Mouse (Mus musculus) liver, postnatal 0 days (tissue): ENCODE measurements around the gene Adgre5. TPM values are rescaled to one million over a fixed set of nuclear protein-coding genes. Genes with fewer than 3 reads are reported as not detected.
A peak's percentile ranks its signal among the peaks of the same experiment; 100 is the strongest.

Experiments
- ATAC-seq: fragments of 200-750 bp; cut with Nextera tagmentation; 2 replicates; pipeline ENCODE4 v1.8.0; 2017; ENCODE audit warnings: mild to moderate bottlenecking, moderate library complexity
- DNase-seq: peaks from one replicate; pipeline ENCODE4 v3.0.0-alpha.2; 2016
- H3K27ac ChIP-seq: fragments of 300-500 bp; sonication (generic); 2 replicates; pipeline ENCODE4 v1.5.1; 2014; ENCODE audit warnings: antibody characterized with exemption, moderate library complexity, mild to moderate bottlenecking, low read depth
- H3K27me3 ChIP-seq: fragments of 300-500 bp; sonication (generic); 2 replicates; pipeline ENCODE4 v1.6.1; 2014; ENCODE audit warnings: low read length, control low read depth, mixed read lengths; ENCODE audit not compliant: insufficient read depth
- H3K36me3 ChIP-seq: fragments of 300-500 bp; sonication (generic); replicated peaks from 2 replicates; pipeline ENCODE4 v1.6.1; 2014; ENCODE audit warnings: mild to moderate bottlenecking, control low read depth, low read length, moderate library complexity, mixed read lengths; ENCODE audit not compliant: insufficient read depth
- H3K4me1 ChIP-seq: fragments of 300-500 bp; sonication (generic); 2 replicates; pipeline ENCODE4 v1.6.1; 2014; ENCODE audit warnings: antibody characterized with exemption, mild to moderate bottlenecking, control low read depth; ENCODE audit not compliant: insufficient read depth
- H3K4me2 ChIP-seq: fragments of 300-500 bp; sonication (generic); 2 replicates; pipeline ENCODE4 v1.6.1; 2014; ENCODE audit warnings: low read depth, mild to moderate bottlenecking, low read length, moderate library complexity, mixed read lengths
- H3K4me3 ChIP-seq: fragments of 300-500 bp; sonication (generic); 2 replicates; pipeline ENCODE4 v1.5.1; 2014; ENCODE audit warnings: low read depth, low read length
- H3K9ac ChIP-seq: fragments of 300-500 bp; sonication (generic); replicated peaks from 2 replicates; pipeline ENCODE4 v1.6.1; 2014; ENCODE audit warnings: mild to moderate bottlenecking, moderate library complexity
- H3K9me3 ChIP-seq: fragments of 300-500 bp; sonication (generic); 2 replicates; pipeline ENCODE4 v1.6.1; 2016; ENCODE audit warnings: mild to moderate bottlenecking, control low read depth, low read length, mixed read lengths
- CTCF ChIP-seq: sonication (generic); IDR thresholded peaks from 2 replicates; pipeline ENCODE4 v1.5.1; 2016; ENCODE audit warnings: antibody characterized with exemption, low read depth
- EP300 ChIP-seq: IDR thresholded peaks from 2 replicates; pipeline ENCODE4 v1.6.1; 2016; ENCODE audit warnings: antibody characterized with exemption, low read depth, mild to moderate bottlenecking
- WGBS: fragments of 180-500 bp; shearing (Covaris S2); extraction: QIAGEN DNeasy Blood & Tissue Kit; methylation state at CpG from one replicate; pipeline ENCODE4 v1.1.7; 2014; ENCODE audit not compliant: insufficient replicate concordance; 5-methylcytosine and 5-hydroxymethylcytosine counted together
- polyA plus RNA-seq: library from polyadenylated mRNA; unstranded; fragments of >200 nt; fragmentation: Nextera tagmentation; extraction: Ambion mirVana; gene quantifications from 2 replicates; pipeline ENCODE4 v1.2.1, GENCODE M21; 2015

The Adgre5 gene
- polyA plus RNA-seq, 1 experiment from 2014 or later = 15.7 TPM

- peaks cover 10% of the 10 kb centered on the region for H3K4me1 ChIP-seq
- ATAC-seq (peak; percentile 72), DNase-seq (no peak)
- H3K9ac ChIP-seq = no peak overlapping the region
- H3K27me3 ChIP-seq = no peaks in the 10 kb centered on the region
- WGBS = 29% methylated on average over 5 of the region's 5 CpGs
- no peaks in the 10 kb centered on the region for H3K36me3 ChIP-seq
- H3K27ac ChIP-seq = no peak overlapping the region
- H3K4me2 ChIP-seq = no peak overlapping the region
- no peak overlapping the region for H3K4me3 ChIP-seq
- no peaks in the 10 kb centered on the region for H3K9me3 ChIP-seq
- TF ChIP-seq EP300 (no peak), CTCF (no peak)
Measured at GRCm38 (mm10) chr8:83768526-83768925, 27.4 kb upstream of the Adgre5 start.

- DNase-seq (no peak), ATAC-seq (no peak)
- 60% methylated on average over 4 of the region's 4 CpGs for WGBS
- Histone ChIP-seq H3K9me3 (no peaks in the 10 kb centered on the region), H3K36me3 (no peaks in the 10 kb centered on the region), H3K27ac (no peak overlapping the region), H3K4me3 (no peak overlapping the region), H3K4me2 (no peak overlapping the region), H3K4me1 (peaks cover 1% of the 10 kb centered on the region), H3K9ac (no peak overlapping the region), H3K27me3 (no peaks in the 10 kb centered on the region)
- TF ChIP-seq CTCF (no peak), EP300 (no peak)
Measured at GRCm38 (mm10) chr8:83767442-83767841, 26.3 kb upstream of the Adgre5 start.

DNA sequence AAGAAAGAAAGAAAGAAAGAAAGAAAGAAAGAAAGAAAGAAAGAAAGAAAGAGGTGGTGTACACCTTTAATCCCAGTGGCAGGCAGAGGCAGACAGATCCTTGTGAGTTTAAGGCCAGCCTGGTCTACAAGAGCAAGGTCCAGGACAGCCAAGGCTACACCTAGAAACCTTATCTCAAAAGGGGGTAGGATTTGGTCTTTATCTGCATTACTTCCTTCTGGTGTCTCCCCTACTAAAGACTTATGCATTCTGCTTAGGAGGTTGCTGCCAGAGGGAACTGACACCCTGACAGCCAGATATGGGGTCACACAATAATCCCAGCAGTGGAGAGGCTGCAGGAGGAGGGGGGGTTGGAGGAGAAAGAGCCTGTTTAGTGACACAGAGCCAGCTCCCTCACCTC lies 24.5 kb upstream of the Adgre5 start:
- DNase-seq (no peak), ATAC-seq (no peak)
- Histone ChIP-seq H3K9ac (no peak overlapping the region), H3K27me3 (no peaks in the 10 kb centered on the region), H3K4me2 (no peak overlapping the region), H3K9me3 (no peaks in the 10 kb centered on the region), H3K4me1 (no peaks in the 10 kb centered on the region), H3K36me3 (no peaks in the 10 kb centered on the region), H3K27ac (no peak overlapping the region), H3K4me3 (no peak overlapping the region)
- TF ChIP-seq CTCF (no peak), EP300 (no peak)

DNA sequence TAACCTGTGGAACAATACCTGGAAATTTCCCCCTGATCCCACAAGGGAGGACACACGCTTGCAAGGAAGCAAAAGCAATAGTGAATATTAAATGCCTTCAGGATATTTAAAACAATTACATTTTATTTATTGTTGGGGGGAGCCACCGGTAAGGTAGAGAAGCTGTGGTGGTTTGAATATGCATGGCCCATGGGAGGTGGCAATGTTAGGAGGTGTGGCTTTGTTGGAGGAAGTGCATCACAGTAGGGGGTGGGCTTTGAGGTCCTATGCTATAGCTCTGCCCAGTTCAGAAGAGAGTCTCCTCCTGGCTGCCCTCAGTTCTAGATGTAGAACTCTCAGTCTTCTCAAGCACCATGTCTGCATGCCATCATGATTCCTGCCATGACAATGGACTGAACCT lies 23.6 kb upstream of the Adgre5 start:
- ATAC-seq (no peak), DNase-seq (no peak)
- Histone ChIP-seq H3K4me2 (no peak overlapping the region), H3K27me3 (no peaks in the 10 kb centered on the region), H3K4me1 (no peaks in the 10 kb centered on the region), H3K9ac (no peak overlapping the region), H3K9me3 (no peaks in the 10 kb centered on the region), H3K4me3 (no peak overlapping the region), H3K27ac (no peak overlapping the region), H3K36me3 (no peaks in the 10 kb centered on the region)
- 89% methylated on average over 2 of the region's 2 CpGs for WGBS
- TF ChIP-seq CTCF = no peak
- TF ChIP-seq EP300 = no peak

DNA sequence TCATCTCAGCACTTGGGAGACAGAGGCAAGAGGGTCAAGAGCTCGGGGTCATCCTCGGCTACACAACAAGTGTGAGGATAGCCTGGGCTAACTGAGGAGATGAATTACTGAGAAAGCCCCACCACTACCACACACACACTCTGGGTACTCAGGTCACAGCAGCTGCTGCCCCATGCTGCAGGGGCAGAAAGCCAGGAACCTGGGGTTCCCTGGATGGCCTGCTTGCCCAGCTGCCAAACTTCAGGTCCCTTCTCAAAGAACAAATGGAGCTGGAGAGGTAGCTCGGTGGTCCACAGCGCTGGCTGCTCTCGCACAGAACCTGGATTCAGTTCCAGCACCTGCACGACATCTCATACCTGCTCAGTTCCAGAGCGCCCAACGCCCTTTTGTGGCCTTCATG lies 23.0 kb upstream of the Adgre5 start:
- no peaks in the 10 kb centered on the region for H3K36me3 ChIP-seq
- no peak for TF ChIP-seq EP300
- no peak for TF ChIP-seq CTCF
- ATAC-seq (no peak), DNase-seq (no peak)
- H3K9ac ChIP-seq = no peak overlapping the region
- 85% methylated on average over 8 of the region's 8 CpGs for WGBS
- H3K4me3 ChIP-seq = no peak overlapping the region
- H3K4me2 ChIP-seq = no peak overlapping the region
- no peak overlapping the region for H3K27ac ChIP-seq
- no peaks in the 10 kb centered on the region for H3K4me1 ChIP-seq
- H3K9me3 ChIP-seq = no peaks in the 10 kb centered on the region
- H3K27me3 ChIP-seq = no peaks in the 10 kb centered on the region

DNA sequence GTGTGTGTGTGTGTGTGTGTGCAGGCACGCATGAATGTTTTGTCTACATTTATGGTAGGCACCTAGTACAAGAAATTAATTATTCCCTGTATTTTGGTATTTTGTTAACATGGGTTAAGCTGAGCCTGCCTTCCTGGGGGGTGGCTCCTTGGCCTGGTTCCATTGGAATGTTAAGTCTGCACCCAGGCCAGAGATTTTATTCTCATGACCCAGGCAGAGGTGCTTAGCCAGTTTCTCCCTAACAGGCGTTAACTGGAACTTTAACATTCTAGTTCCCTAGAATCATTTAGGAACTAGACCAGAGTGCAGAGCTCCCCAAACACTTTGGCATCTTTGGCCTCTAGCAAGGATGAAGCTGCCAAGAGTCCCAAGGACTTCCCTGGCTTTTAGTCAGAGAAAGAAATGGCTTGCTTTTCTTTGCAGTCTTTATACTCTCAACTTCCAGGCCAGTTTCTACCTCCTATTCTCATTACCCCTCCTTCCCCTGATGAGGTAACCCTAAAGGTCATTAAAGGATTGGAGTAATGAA lies 18.2 kb upstream of the Adgre5 start:
- Histone ChIP-seq H3K9ac (no peak overlapping the region), H3K36me3 (no peaks in the 10 kb centered on the region), H3K4me1 (no peaks in the 10 kb centered on the region), H3K4me3 (no peak overlapping the region), H3K9me3 (no peaks in the 10 kb centered on the region), H3K27ac (no peak overlapping the region), H3K4me2 (no peak overlapping the region), H3K27me3 (no peaks in the 10 kb centered on the region)
- TF ChIP-seq CTCF (no peak), EP300 (no peak)
- 73% methylated on average over 2 of the region's 2 CpGs for WGBS
- no peak for DNase-seq
- ATAC-seq = no peak

DNA sequence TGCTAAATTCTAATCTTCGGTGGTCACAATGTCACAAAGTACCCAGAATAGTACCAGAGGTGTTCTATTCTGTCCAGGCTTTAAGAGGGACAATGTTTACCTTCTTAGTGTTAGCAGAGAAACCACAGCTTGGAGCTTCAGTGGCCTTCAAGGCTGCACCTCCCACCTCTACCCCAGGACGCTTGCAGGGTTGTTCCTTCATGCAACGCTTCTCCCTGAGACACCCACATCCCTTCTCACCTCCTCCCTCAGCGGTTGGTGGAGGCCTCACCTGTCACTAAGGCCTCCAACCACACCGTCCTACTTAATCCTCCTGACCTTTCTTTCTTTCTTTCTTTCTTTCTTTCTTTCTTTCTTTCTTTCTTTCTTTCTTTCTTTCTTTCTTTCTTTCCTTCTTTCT lies 17.2 kb upstream of the Adgre5 start:
- Histone ChIP-seq H3K9me3 (no peaks in the 10 kb centered on the region), H3K4me1 (no peaks in the 10 kb centered on the region), H3K27me3 (no peaks in the 10 kb centered on the region), H3K4me3 (no peak overlapping the region), H3K36me3 (no peaks in the 10 kb centered on the region), H3K4me2 (no peak overlapping the region), H3K9ac (no peak overlapping the region), H3K27ac (no peak overlapping the region)
- TF ChIP-seq EP300 = no peak
- no peak for TF ChIP-seq CTCF
- ATAC-seq (no peak), DNase-seq (no peak)
- WGBS = 56% methylated on average over 5 of the region's 5 CpGs
